Mouse (Mus musculus) lung, embryonic 16.5 days (tissue): ENCODE results near the gene Spock1. TPM values are rescaled to one million over a fixed set of nuclear protein-coding genes. Genes with fewer than 3 reads are reported as not detected.

Experiments
- ATAC-seq: fragments of 200-750 bp; cut with Nextera tagmentation; 2 replicates; pipeline ENCODE4 v1.8.0; 2017; ENCODE audit warnings: low read depth, mild to moderate bottlenecking, moderate library complexity
- H3K27ac ChIP-seq: fragments of 300-500 bp; sonication (generic); 2 replicates; pipeline ENCODE4 v1.5.1; 2014; ENCODE audit warnings: mild to moderate bottlenecking, control low read depth, low read length
- H3K27me3 ChIP-seq: fragments of 300-500 bp; sonication (generic); 2 replicates; pipeline ENCODE4 v1.6.1; 2014; ENCODE audit warnings: low read depth, low read length, mixed read lengths; ENCODE audit not compliant: control insufficient read depth, insufficient read depth
- H3K36me3 ChIP-seq: fragments of 300-500 bp; sonication (generic); 2 replicates; pipeline ENCODE4 v1.6.1; 2014; ENCODE audit warnings: low read length; ENCODE audit not compliant: control insufficient read depth, insufficient read depth
- H3K4me1 ChIP-seq: fragments of 300-500 bp; sonication (generic); replicated peaks from 2 replicates; pipeline ENCODE4 v1.6.1; 2014; ENCODE audit warnings: low read length, mixed read lengths; ENCODE audit not compliant: control insufficient read depth, insufficient read depth
- H3K4me2 ChIP-seq: fragments of 300-500 bp; sonication (generic); 2 replicates; pipeline ENCODE4 v1.6.1; 2014; ENCODE audit warnings: low read depth, low read length, control low read depth
- H3K4me3 ChIP-seq: fragments of 300-500 bp; sonication (generic); 2 replicates; pipeline ENCODE4 v1.5.1; 2014; ENCODE audit warnings: mild to moderate bottlenecking, low read length, control low read depth
- H3K9ac ChIP-seq: fragments of 300-500 bp; sonication (generic); 2 replicates; pipeline ENCODE4 v1.6.1; 2014; ENCODE audit warnings: low read length, control low read depth
- H3K9me3 ChIP-seq: fragments of 300-500 bp; sonication (generic); 2 replicates; pipeline ENCODE4 v1.6.1; 2016; ENCODE audit warnings: low read length; ENCODE audit not compliant: control insufficient read depth
- WGBS: fragments of 180-500 bp; shearing (Covaris S2); extraction: QIAGEN DNeasy Blood & Tissue Kit; methylation state at CpG from one replicate; pipeline ENCODE4 v1.1.7; 2014; 5-methylcytosine and 5-hydroxymethylcytosine counted together
- polyA plus RNA-seq: library from polyadenylated mRNA; unstranded; fragments of >200 nt; fragmentation: Nextera tagmentation; extraction: Ambion mirVana; gene quantifications from 2 replicates; pipeline ENCODE4 v1.2.1, GENCODE M21; 2015

Gene Spock1
- polyA plus RNA-seq, 1 experiment from 2014 or later = 0.41 TPM

DNA sequence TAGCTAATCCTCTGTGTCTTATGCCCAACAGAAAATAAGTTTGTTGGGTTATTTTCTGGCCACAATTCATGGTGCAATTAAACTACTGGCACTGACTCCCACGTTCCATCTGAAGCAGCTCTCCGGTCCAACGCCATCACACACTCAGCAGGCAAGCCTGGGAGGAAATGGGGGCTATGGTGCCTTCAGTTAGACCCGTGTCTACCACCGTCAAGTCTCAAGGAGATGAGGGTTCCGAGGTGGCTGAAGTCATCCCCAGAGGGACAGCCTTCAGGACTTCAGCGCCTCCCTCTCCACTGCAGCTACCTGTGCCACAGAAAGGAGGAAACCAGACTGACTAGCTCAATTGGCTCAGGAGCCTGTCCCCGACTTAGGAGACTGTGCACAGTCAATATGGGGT is 53.7 kb downstream of the Spock1 start:
- Histone ChIP-seq H3K36me3 (no peaks in the 10 kb centered on the region), H3K9me3 (no peaks in the 10 kb centered on the region), H3K4me2 (no peak overlapping the region), H3K4me1 (no peaks in the 10 kb centered on the region), H3K27ac (no peak overlapping the region), H3K9ac (no peak overlapping the region), H3K27me3 (no peaks in the 10 kb centered on the region), H3K4me3 (no peak overlapping the region)
- no peak for ATAC-seq
- WGBS = 68% methylated on average over 8 of the region's 8 CpGs

DNA sequence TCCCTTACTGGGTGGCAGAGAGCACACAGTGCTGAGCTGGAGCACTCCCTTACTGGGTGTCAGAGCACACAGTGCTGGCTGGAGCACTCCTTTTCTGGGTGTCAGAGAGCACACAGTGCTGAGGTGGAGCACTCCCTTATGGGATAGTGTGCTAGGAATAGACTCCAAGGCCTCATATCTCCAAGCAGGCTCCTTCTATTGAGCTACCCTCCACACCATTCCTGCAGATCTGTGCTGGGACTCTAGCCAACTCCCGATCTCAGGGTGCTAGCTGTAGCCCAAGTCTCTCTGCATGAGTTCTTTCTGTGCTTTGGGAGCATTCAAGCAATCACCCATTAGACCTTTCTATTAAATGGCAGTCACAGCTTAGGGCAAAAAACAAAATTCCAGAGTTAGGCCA is 54.5 kb downstream of the Spock1 start:
- Histone ChIP-seq H3K27ac (no peak overlapping the region), H3K36me3 (no peaks in the 10 kb centered on the region), H3K9ac (no peak overlapping the region), H3K27me3 (no peaks in the 10 kb centered on the region), H3K9me3 (no peaks in the 10 kb centered on the region), H3K4me3 (no peak overlapping the region), H3K4me1 (no peaks in the 10 kb centered on the region), H3K4me2 (no peak overlapping the region)
- ATAC-seq = no peak
- WGBS = 65% methylated on average over 1 of the region's 1 CpGs

DNA sequence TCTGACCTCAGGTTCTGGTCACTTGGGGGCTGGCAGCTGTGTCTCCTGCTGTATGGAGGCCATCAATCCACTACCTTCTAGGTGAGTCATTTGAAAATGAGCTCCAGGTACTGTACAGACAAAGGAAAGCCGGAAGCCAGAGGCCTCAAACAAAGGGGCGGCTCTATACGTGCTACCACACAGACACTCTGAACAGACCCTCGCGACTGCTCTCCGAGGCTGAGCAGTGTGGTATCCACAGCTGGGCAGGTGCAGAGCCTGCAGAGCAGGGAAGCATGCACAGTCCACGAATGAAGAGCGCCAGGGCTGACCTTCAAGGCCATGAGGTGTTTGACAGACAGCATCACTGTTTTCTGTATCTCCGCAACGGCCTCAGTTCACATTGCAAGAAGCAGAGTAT is 55.0 kb downstream of the Spock1 start:
- Histone ChIP-seq H3K36me3 (no peaks in the 10 kb centered on the region), H3K4me3 (no peak overlapping the region), H3K4me1 (no peaks in the 10 kb centered on the region), H3K9me3 (no peaks in the 10 kb centered on the region), H3K27ac (no peak overlapping the region), H3K9ac (no peak overlapping the region), H3K27me3 (no peaks in the 10 kb centered on the region), H3K4me2 (no peak overlapping the region)
- 79% methylated on average over 10 of the region's 10 CpGs for WGBS
- no peak for ATAC-seq

DNA sequence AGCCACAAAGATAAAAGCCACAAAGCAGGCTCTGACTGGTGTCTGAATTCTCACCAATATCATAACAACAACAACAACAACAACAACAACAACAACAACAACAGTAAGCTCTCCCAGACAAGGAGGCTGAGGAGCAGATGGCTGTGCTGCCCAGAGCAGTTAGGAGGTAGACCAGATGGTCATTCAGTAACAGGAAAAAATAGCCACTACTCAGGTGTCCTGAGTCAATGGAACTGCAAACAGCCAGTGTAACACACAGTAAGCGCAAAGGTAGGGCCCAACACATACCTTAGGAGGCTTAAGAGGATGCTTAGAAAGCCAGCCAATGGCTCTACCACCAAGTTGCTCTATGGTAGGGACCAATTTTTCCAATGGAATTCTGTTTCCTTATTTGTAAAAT is 59.2 kb downstream of the Spock1 start:
- H3K4me3 ChIP-seq = no peak overlapping the region
- no peaks in the 10 kb centered on the region for H3K36me3 ChIP-seq
- WGBS = 89% methylated on average over 1 of the region's 1 CpGs
- no peak overlapping the region for H3K4me2 ChIP-seq
- H3K9me3 ChIP-seq = no peaks in the 10 kb centered on the region
- H3K4me1 ChIP-seq = no peaks in the 10 kb centered on the region
- no peak for ATAC-seq
- no peak overlapping the region for H3K9ac ChIP-seq
- no peak overlapping the region for H3K27ac ChIP-seq
- H3K27me3 ChIP-seq = no peaks in the 10 kb centered on the region

DNA sequence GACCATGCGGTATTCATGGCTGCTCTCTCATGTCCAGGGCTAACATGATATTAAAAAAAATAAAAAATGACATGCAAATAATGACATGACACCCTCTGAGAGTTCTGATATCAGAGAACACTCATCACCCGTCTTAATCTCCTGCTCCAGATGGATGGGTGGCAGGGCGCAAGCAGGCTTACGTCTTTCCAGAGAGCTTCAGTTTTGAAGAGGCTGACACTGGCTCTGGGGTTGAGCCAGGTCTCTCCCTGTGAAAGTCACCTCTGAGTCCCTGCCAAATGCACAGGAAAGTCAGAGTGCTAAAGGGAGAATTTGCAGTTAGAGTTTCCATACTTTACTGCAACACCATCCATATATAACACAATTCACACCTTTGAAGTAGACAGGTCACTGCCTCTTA is 61.0 kb downstream of the Spock1 start:
- Histone ChIP-seq H3K4me1 (no peaks in the 10 kb centered on the region), H3K27ac (no peak overlapping the region), H3K4me2 (no peak overlapping the region), H3K27me3 (no peaks in the 10 kb centered on the region), H3K9ac (no peak overlapping the region), H3K4me3 (no peak overlapping the region), H3K9me3 (no peaks in the 10 kb centered on the region), H3K36me3 (no peaks in the 10 kb centered on the region)
- WGBS = 53% methylated on average over 4 of the region's 4 CpGs
- no peak for ATAC-seq

DNA sequence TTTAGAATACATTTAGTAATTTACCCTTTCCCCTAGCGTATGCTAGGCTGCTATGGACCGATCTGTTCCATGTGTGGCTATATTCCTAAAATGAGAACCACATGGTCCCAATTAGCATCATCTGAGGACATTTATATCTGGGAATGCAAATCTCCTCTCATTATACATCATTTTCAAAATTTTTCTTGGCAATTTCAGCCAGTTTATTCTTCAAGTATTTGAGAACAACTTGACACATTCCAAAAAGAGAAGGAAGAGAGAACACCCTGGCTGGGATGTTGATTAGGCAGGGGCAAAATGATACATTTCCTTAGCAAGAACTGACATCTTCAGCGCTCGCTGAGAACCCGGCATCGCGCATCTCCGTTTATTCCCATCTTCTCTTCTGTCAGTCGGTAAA is 61.7 kb downstream of the Spock1 start:
- Histone ChIP-seq H3K9me3 (no peaks in the 10 kb centered on the region), H3K27ac (no peak overlapping the region), H3K27me3 (no peaks in the 10 kb centered on the region), H3K9ac (no peak overlapping the region), H3K4me1 (no peaks in the 10 kb centered on the region), H3K36me3 (no peaks in the 10 kb centered on the region), H3K4me2 (no peak overlapping the region), H3K4me3 (no peak overlapping the region)
- 90% methylated on average over 9 of the region's 9 CpGs for WGBS
- no peak for ATAC-seq

DNA sequence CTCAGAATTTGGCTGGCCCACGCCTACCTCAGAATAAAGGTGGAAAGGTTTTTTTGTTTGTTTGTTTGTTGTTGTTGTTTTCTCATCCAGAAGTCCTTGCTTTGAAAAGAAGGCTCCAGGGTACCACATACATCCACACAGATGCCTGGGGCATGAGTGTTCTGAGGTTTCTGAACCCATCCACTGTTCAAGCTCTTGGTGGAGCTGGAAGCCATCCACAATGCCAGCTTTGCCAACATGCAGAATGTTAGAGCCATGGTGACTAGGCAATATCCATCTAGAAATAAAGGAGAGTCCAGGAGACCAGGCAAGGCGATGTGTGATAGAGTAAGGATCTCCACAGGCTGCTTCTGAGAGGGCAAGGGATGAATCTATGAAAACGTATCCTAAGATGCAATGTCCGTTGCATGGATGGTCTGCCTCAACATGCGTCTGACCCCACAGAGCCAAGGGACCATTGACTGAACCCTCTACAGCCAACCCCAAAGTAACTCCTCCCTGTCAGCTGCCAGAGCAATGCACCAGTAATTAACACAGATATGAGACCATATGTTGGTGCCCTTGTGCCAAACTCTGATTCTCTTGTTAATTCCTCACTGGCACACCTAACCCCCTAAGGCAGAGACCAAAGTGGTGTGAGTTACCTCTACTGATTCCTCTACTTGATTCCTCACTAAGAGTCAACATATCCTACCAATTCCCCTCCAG is 66.8 kb downstream of the Spock1 start:
- no peaks in the 10 kb centered on the region for H3K4me1 ChIP-seq
- no peaks in the 10 kb centered on the region for H3K27me3 ChIP-seq
- 91% methylated on average over 5 of the region's 5 CpGs for WGBS
- H3K4me3 ChIP-seq = no peak overlapping the region
- no peak for ATAC-seq
- H3K27ac ChIP-seq = no peak overlapping the region
- H3K4me2 ChIP-seq = no peak overlapping the region
- no peaks in the 10 kb centered on the region for H3K36me3 ChIP-seq
- H3K9ac ChIP-seq = no peak overlapping the region
- no peaks in the 10 kb centered on the region for H3K9me3 ChIP-seq

DNA sequence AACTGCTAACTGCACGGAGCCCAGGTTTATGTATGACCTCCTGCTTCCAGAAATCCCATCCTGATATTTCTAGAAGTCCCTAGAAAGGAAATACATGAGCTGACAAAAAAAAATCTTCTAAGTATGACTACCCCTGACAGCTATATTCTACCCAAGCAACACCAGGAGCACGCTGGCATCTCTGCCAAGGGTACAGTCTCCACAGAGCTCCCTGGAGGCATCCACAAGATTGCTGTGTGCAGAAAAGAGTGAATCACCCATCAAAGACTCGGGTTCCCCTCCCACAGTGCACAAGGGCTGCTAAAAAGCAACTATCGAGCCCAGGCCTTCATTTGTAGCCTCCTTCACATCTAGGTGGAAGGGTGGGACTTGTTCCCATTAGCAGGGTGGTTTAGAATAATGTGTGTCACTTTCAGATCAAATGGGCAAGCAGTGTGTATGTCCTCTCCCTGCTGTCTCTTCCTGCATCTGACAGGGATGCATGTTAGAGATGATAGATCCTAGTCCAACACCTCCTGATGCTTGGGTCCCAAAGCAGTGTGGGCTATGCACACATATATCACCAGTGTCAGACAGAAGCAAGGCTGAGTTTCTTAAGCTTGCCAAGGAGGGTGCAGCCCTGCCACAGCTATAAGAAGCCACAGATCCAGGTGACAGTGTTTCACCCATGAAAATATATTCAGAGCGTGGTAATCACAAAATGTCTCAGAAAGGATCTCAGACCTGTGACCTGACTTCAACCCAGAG is 70.3 kb downstream of the Spock1 start:
- Histone ChIP-seq H3K4me1 (no peaks in the 10 kb centered on the region), H3K9ac (no peak overlapping the region), H3K27me3 (no peaks in the 10 kb centered on the region), H3K27ac (no peak overlapping the region), H3K4me3 (no peak overlapping the region), H3K9me3 (peaks cover 3% of the 10 kb centered on the region; the same call in 1 of the 2 replicates), H3K36me3 (no peaks in the 10 kb centered on the region), H3K4me2 (no peak overlapping the region)
- 65% methylated on average over 5 of the region's 5 CpGs for WGBS
- ATAC-seq = no peak

DNA sequence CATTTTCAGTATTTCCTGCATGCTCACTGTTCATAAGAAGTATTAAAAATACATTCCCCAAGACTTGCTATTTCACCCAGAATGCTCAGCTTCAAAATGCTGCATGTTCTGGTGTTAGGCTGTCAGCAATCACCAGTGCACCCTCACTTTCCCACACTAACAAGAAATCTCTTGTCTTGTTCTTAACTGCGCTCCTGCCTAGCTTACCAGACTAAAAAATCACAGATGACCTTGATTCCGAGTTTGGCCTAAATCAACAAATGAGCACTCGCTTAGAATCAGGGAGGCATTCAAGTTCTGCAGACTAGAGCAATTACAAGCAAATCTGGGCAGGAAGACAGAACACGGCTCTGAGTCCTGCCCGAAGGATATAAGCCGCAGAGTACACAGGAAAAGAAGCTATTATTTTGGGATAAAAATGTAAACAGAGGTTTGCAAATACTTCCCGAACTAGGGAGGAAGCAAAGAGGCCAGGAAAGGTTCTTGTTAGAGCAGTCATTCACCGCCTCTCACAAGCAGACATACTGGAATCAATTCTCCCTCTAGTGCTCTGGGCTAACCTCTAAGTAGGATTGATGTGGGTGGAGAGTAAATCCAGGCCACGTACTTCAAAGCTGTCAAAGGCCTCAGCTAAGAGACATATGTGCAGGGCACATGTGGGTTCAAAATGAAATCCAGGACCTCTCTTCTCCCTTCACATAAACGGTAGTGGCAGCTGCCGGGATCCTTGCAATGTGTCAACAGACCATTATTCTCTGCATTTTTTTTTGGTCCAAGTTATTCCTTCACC is 76.6 kb downstream of the Spock1 start:
- Histone ChIP-seq H3K4me3 (no peak overlapping the region), H3K4me2 (0 out of 2 replicates have a peak overlapping the region, but pooled peaks have one; percentile 11), H3K27ac (no peak overlapping the region), H3K4me1 (peaks cover 3% of the 10 kb centered on the region; the same call in 1 of the 2 replicates), H3K27me3 (no peaks in the 10 kb centered on the region), H3K36me3 (no peaks in the 10 kb centered on the region), H3K9ac (no peak overlapping the region), H3K9me3 (peaks cover 3% of the 10 kb centered on the region; the same call in 1 of the 2 replicates)
- 17% methylated on average over 11 of the region's 11 CpGs for WGBS
- no peak for ATAC-seq
